Mouse (Mus musculus) CD4-positive, CD25-positive, alpha-beta regulatory T cell, adult 4 months (primary cell): ENCODE data around the gene Kbtbd8. TPM values are rescaled to one million over a fixed set of nuclear protein-coding genes. Genes with fewer than 3 reads are reported as not detected.

ENCODE experiments used
- ATAC-seq: one replicate; pipeline ENCODE4 v1.8.0; 2017
- polyA plus RNA-seq, 2 experiments: library from polyadenylated mRNA; unstranded; fragments of 100-300 nt; shearing (Covaris generic); gene quantifications; one replicate each; pipeline ENCODE4 v1.2.1; 2017

Gene Kbtbd8
- polyA plus RNA-seq = 1 to 10 TPM; 3.6 to 4.0 TPM

DNA sequence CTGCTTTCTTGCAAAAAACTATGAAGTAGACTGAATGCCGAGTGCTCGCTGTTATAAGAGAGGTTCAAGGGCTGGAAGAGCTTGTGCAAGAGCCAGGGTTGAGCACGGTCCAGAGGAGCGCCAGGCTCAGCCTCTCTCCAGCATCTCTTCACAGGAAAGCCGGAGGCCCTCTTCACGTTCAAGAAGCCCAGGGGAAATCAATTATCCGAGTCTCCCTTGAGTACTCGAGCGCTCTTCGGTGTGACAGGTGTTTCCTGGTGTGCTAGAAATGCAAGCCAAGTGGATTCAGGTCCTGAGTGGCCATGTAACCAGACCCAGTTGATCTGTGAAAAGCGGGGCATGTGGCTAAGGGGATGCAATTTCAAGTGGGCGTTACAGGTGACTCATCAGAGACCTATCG is at the start of gene Kbtbd8:
Gene Kbtbd8, plus strand, starts transcription at position 295 of the 400 bp plus-strand sequence.
- ATAC-seq = no peak

- ATAC-seq = no peak
Observed at GRCm38 (mm10) chr6:95069753-95070152, 47.3 kb upstream of the Kbtbd8 start.

DNA sequence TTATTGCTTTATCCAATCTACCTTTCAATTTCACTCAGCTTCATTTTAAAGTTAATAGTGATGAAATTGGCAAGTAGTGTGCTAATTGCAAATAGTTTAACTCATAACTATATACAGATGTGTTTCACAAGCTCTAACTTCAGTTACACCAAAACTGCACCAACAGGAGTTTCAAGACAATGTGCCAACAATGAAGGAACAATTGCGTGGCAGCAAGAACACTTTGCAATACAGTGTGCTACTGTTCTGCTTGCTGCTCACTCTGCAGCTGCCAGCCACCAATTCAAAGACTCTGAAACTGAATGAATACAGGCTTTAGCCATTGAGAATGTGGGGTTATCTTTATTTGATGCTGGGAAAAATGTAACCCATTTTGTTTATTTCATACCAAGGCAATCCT is 31.8 kb upstream of the Kbtbd8 start:
- ATAC-seq = no peak

- no peak for ATAC-seq
Observed at GRCm38 (mm10) chr6:95087154-95087846, 29.7 kb upstream of the Kbtbd8 start.

DNA sequence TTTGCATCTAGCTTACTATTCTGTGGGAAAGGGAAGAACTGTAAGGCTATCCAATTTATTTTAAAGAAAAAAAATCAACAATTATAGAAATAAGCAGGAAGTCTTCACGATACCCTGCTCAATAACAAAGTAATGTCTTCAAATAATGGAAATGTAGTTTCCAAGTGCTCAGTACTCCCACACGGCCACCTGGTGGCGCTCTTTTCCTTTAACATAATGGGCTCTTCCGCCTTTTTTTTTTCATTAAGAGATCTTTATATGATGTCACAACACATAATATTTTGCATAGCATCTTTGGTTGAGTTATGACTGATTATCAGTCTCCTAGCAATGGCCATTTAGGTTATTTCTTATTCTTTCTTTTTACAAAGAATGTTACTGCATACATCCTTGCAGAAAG is 29.0 kb upstream of the Kbtbd8 start:
- ATAC-seq = no peak

DNA sequence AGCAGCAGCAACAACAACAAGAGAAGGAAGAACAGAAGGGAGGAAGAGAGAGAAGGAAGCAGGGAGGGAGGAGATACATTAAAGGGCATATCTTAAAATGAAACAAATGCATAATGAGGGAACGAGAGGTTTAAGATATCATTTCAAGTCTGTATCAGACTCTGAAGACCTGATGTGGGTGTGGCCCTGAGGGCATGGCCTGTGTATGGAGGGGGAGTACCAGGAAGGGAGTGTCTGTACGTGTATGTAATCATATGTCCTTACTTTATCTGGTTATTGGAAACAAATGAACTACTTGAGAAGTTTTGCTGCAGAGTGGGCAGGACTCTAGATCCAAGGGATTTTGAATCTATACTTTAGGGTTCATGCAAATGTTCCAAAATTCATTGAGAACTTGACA is 22.3 kb upstream of the Kbtbd8 start:
- no peak for ATAC-seq

DNA sequence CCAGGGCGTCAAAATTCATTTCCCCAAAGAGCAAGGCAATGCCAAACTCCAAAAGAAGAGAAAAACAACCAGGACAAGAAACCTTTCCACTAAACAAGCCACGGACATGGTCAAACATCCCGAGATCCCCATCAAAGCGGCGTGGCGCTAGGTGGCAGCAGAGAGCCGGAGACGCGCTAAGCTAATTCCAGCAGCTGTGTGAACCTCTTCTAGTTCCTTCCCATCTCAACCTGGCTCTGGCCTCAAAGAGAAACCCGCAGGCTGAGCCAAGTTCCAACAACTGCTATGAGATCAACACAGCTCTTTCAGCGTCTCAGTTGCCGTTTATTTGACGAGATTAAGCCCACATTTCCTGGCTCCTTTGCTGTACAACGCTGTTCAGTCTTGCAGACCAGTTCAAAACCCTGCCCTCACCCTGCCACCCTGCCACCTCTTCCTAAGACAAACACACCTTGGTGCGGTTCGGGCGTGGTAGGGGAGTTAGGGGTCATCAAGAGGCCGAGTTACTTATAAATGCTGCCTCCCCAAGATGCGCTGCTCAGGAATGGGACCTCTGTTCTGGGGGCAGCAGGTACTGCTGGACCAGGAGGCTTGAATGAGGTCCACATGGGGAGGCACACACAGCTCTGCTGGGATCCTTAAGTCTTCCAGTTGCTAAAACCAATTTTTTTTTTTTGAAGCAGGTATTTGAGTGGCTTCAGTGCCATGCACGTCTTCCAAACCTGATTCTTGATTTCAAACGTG is 18.5 kb upstream of the Kbtbd8 start:
- peak; percentile 75 for ATAC-seq

DNA sequence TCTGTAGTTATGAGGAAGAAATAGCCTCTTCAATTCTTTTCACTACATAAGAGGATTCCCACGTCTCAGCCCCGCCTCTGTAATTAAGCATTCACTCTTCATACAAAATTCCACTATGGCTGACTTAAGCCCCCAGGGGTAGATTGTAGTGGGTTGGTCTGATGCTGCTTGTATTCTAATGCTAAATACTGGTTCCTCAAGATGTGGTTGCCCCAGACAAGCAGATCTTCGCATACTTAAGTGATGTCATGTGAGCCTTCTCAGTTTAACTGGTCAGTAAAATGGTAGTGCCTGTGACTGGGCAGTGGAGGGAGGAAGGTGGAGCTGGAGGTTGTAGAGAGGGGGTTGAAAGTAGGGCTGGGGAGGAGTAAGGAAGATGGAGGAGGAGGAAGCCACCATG is 13.3 kb upstream of the Kbtbd8 start:
- ATAC-seq = no peak

DNA sequence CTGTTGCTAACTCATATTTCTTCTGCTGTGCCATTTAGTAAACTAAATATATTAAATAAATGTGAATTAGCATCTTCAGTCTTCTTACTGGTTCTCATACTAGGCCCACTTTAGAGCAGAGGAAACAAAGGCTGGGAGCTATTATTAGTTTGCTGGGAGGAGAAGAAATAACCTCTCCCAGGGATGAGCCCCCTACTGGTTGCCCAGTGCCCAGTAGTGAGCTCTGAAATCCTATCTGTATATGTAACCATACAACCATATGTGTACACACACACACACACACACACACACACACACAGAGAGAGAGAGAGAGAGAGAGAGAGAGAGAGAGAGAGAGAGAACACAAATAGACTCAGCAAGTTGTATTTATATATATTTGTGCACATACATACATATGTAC is 8.6 kb upstream of the Kbtbd8 start:
- no peak for ATAC-seq

DNA sequence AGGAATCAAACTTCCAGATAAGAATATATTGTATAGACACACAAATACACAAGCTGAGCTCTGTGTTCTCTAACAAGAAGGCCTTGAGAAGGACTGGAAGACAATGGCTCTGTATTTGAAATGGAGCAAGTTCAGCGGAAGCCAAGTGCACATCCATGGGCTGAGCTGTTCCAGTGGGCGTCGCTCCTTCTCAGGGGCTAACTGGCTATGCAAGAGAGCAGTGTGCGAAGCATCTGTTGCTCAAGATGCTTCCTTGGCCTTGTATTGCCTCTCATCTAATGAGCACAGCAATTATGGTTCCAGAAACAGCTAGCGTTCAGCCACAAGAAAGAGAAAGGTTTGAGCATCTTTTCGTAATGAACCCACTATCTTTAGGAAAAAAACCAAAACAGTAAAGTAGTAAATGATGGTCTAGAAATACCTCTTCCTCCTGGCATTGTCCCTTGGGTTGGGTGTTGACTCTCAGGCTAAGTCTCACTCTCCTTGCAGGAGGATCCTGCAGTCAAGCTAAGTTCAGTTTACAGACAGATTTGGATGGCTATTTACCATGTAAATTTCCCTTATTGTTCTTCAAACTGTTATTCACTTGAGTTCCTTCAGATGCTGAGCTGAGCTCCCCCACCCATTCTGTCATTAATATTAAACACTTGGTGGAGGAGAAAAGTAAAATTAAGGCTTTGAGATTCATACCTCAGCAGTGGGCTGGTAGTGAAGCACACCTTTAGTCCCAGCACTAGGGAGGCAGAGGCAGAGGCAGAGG is 7.2 kb upstream of the Kbtbd8 start:
- no peak for ATAC-seq

DNA sequence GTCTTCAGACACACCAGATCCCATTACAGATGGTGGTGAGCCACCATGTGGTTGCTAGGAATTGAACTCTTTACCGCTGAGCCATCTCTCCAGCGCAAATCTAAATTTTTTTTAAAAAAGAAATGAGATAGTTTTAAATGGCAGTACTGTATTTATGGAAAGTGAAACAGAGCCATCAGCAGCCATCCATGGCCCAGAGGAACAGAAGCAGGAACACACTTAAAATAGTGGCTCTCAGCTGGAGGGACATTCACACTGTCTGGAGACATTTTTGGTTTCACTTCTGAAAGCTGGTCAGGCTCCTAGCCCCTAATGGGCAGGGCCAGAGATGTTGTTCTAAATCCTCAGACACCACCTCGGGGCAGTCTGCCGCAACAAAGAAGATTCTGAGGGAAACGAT is 5.0 kb upstream of the Kbtbd8 start:
- ATAC-seq = no peak

GRCm38 (mm10) chr6:95116513-95116912 is 527 bp upstream of the Kbtbd8 start:
- no peak for ATAC-seq

DNA sequence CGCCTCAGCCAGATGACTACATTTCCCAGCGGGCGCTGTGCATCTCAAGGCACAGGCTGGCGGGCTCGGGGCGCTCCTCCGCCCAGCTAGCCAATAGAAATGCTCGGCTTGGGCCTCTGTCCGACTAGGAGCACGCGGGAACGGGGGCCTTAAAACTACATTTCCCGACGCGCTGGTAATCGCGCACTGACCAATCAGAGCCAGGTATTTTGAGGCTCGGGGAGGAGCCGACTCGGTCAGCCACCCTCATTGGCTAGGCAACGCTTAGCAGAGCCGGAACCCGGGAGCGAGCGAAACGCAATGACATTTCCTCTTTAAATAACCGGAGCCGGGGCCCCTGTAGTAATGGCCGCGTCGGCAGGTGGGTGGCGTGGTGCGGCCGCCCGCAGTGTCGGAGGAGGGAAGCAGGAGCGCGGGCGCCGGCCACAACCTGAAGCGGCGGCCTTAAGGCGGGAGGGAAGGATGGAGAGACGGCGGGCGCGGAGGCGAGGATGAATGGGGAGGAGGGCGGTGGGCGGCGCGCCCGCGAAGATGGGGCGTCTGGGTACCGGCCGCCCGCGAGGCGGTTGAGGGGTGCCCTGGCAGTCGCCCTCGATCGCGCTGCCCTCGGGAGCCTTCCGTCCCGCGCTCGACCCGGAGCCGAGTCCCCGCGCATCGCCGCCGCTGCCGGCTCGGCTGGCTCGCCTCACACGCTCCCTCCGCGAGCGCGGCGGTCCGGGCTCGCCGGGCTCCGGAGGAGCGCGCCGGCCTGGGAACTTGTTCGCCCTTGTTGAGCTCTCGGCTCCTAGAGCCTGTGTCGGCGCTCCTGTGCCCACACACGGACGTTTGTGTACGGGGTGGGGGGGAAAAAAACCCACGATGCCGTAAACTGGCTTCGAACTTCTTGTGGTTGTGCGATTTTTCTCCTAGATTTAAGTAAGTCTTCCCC is 838 bp downstream of the Kbtbd8 start:
- ATAC-seq = peak; percentile 99

GRCm38 (mm10) chr6:95119389-95119788 is 2.3 kb downstream of the Kbtbd8 start:
- ATAC-seq = no peak

- no peak for ATAC-seq
Observed at GRCm38 (mm10) chr6:95149931-95150534, 33.0 kb downstream of the Kbtbd8 start.

DNA sequence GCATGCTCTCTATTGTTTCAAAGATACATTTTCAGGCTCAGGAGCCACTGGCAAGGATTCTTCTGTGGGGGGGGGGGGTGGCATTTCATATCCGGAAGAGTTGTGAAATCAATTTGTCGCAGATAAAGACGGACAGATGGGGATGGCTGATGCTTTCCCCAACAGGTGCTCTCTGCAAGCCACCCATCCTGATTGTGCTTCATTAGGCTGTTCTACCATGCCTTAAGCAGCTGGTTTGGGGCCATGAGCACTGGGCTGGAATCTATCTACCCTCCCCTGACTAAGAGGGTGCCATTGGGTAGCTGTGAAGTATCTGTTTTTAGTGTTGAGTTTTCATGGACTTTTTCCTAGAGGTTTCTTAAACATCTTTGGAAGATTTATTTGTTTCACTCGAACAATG is 33.8 kb downstream of the Kbtbd8 start:
- ATAC-seq = no peak

DNA sequence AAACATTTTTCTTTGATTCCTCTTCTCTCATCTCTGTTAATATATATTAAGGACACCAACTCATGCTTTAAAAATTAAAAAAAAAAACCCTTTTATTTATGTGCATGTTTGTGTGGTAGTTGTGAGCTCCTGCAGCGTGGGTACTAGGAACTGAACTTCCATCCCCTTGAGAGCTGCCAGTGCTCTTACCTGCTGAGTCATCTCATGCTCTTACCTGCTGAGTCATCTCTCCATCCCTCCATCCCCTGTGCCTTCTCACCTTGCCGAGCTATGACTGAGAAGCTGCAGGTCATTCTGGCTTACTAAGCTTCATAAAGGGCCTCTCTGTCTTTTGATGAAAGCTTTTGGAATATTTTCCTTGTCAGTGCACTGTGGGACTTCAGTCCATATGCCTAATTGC is 34.5 kb downstream of the Kbtbd8 start:
- no peak for ATAC-seq

DNA sequence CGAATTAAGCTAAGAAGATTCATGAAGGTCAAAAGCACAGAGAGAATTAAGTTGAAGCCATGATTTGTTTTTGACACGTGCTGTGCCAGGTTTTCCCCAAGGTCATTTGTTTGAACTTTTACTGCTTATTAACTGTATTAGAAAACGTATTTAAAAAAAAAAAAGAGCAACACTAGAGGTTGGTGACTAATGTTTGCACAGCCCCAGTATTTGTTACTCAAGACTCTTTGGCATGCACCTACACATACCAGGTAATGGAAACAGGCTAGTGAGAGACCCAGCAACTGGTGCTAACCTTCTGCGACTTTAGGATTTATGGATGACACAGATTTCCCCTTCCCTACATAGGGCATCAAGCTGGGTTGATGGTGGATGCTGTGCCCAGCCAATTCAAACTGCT is 46.9 kb downstream of the Kbtbd8 start:
- no peak for ATAC-seq

DNA sequence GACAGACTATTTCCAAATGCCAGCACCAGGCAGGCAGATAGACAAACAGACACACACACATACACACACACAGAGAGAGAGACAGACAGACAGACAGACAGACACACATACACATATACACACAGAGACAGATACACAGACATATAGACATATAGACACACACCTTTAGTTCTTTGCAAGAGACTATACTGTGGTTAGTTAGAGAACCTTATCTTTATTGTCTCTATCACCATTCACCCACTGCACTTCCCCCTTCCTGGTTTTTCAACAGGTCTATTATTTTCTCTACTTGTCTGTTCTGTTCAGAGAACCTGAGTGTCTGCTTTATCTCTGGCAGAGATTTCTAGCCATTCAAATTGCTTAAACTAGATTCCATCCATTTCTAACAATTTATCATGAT is 48.6 kb downstream of the Kbtbd8 start:
- no peak for ATAC-seq

DNA sequence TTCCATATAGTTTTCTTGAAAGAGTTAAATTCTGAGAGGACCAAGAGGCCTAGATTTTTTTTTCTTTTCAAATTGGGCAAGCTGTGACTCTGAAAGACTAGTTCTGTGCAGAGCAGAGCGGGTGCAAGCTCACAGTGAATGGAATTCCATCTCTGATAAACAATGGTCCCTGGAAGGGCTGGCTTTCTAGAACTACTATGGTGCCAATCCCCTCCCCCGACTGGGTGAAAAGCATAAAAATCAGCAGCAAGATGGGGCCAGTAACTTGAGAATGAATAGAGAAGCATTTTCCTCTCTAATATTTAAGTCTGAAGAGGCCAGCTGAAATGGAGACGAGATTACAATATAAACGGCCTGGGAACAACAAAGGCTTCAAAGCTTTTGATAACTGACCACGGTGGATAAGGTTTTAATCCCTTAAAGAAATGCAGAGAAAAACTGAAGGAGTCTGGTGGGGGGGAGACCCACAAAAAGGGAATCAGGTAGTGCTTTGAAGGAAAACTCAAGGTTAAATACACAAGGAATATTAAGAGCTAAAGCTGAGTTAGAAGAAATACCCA is 50.7 kb downstream of the Kbtbd8 start:
- no peak for ATAC-seq

- ATAC-seq = no peak
Observed at GRCm38 (mm10) chr6:95169411-95169810, 52.4 kb downstream of the Kbtbd8 start.
